Mouse (Mus musculus): ENCODE data around the gene March4.

DNA sequence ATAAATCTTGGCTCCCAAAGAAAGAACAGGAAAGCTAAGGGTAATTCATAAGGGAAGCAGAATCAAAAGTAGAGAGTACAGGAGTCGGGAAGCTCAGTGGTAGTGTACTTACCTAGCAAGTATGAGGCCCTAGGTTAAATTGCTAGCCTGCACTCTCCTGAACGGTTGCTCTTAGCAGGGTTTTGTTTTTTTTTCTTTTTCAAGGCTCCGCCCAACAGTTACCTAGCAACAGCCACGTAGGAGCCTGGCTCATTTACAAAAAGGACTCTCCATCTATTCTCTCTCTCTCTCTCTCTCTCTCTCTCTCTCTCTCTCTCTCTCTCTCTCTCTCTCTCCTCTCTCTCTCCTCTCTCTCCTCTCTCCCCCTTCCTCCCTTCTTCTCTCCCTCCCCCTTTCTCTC lies 42.1 kb upstream of the March4 start:
- TF ChIP-seq TAL1 (IDR thresholded peaks at IDR 0.05; ENCODE audit: low read length) (no peak), GATA1 (IDR thresholded peaks at IDR 0.05; ENCODE audit: low read length) (no peak)
